Mouse (Mus musculus): ENCODE results near the gene Spns1. TPM values are rescaled to one million over a fixed set of nuclear protein-coding genes. Genes with fewer than 3 reads are reported as not detected.

Gene Spns1
- total and polyA plus RNA-seq, 3 experiments: 19.0 to 55.4 (median 21.4) TPM

GRCm38 (mm10) chr7:126375012-126375411 is 2.2 kb downstream of the Spns1 start:
- H3K9me3 ChIP-seq (replicated peaks): no peaks in the 10 kb centered on the region

DNA sequence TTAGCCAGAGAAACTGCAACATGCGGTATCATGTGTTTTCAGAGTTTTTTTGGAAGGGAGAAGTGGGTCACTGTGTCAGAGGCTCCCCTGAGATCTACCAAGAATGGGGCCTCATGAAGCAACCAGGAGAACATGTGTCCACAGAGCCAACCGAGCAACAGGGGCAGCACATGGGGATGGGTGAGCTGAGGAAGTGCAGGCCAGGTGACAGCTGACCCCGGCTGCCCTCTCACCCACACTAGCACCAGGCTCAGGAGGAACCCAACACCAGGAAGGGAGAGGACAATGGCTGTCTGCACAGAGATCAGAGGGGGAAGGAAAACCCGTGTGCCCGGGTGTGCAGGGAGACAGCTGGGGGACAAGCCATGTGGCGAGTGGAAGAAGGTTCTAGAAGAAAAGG is 2.7 kb downstream of the Spns1 start:
- TF ChIP-seq POLR2AphosphoS5 (IDR thresholded peaks at IDR 0.05; ENCODE audit: insufficient replicate concordance, low read depth, low read length): no peak
- no peak for TF ChIP-seq CTCF (IDR thresholded peaks at IDR 0.05; ENCODE audit: low read depth, low read length)
- TF ChIP-seq GATA2 (IDR thresholded peaks at IDR 0.05; ENCODE audit: borderline replicate concordance, low read depth, low read length): no peak
- no peak for TF ChIP-seq GATA1 (IDR thresholded peaks at IDR 0.05; ENCODE audit: borderline replicate concordance, low read length)
- TF ChIP-seq TAL1 (conservative IDR thresholded peaks at IDR 0.05; ENCODE audit: low read depth, low read length): no peak
- DNase-seq (ENCODE audit: low spot score) (no peak), ATAC-seq (ENCODE audit: extremely low read depth, insufficient number of reproducible peaks, low FRiP score, poor library complexity, severe bottlenecking) (no peak)
- no peak overlapping the region; the same call in 1 of the 2 replicates for H3K4me3 ChIP-seq (ENCODE audit: low read depth, low read length)
- H3K36me3 ChIP-seq (replicated peaks): peaks cover 69% of the 10 kb centered on the region
- H3K27me3 ChIP-seq (ENCODE audit: insufficient read depth, low read length): no peaks in the 10 kb centered on the region
- peaks cover 38% of the 10 kb centered on the region for H3K4me1 ChIP-seq (ENCODE audit: insufficient read depth, low read depth, low read length)
- no peaks in the 10 kb centered on the region for H3K9me3 ChIP-seq (replicated peaks)

More at GRCm38 (mm10) chr7:126375012-126375411, 2.2 kb downstream of the Spns1 start:
- no peaks in the 10 kb centered on the region for H3K27me3 ChIP-seq (ENCODE audit: insufficient read depth, low read length)
- TF ChIP-seq POLR2AphosphoS5 (IDR thresholded peaks at IDR 0.05; ENCODE audit: insufficient replicate concordance, low read depth, low read length): no peak
- TF ChIP-seq GATA2 (IDR thresholded peaks at IDR 0.05; ENCODE audit: borderline replicate concordance, low read depth, low read length): no peak
- TF ChIP-seq TAL1 (conservative IDR thresholded peaks at IDR 0.05; ENCODE audit: low read depth, low read length): no peak
- TF ChIP-seq CTCF (IDR thresholded peaks at IDR 0.05; ENCODE audit: low read depth, low read length): no peak
- no peak for TF ChIP-seq GATA1 (IDR thresholded peaks at IDR 0.05; ENCODE audit: borderline replicate concordance, low read length)
- no peak for ATAC-seq (ENCODE audit: extremely low read depth, insufficient number of reproducible peaks, low FRiP score, poor library complexity, severe bottlenecking)
- H3K4me1 ChIP-seq (ENCODE audit: insufficient read depth, low read depth, low read length): peaks cover 37% of the 10 kb centered on the region
- peaks cover 64% of the 10 kb centered on the region for H3K36me3 ChIP-seq (replicated peaks)
- no peak overlapping the region for H3K4me3 ChIP-seq (ENCODE audit: low read depth, low read length)
- no peak for DNase-seq (ENCODE audit: low spot score)

- Histone ChIP-seq H3K36me3 (replicated peaks) (peaks cover 84% of the 10 kb centered on the region), H3K4me3 (ENCODE audit: low read depth, low read length) (no peak overlapping the region), H3K4me1 (ENCODE audit: insufficient read depth, low read depth, low read length) (peaks cover 35% of the 10 kb centered on the region), H3K9me3 (replicated peaks) (no peaks in the 10 kb centered on the region), H3K27me3 (ENCODE audit: insufficient read depth, low read length) (no peaks in the 10 kb centered on the region)
- ATAC-seq (ENCODE audit: extremely low read depth, insufficient number of reproducible peaks, low FRiP score, poor library complexity, severe bottlenecking): no peak
- no peak for DNase-seq (ENCODE audit: low spot score)
- no peak for TF ChIP-seq CTCF (IDR thresholded peaks at IDR 0.05; ENCODE audit: low read depth, low read length)
Observed at GRCm38 (mm10) chr7:126373007-126373406, 4.2 kb downstream of the Spns1 start.

DNA sequence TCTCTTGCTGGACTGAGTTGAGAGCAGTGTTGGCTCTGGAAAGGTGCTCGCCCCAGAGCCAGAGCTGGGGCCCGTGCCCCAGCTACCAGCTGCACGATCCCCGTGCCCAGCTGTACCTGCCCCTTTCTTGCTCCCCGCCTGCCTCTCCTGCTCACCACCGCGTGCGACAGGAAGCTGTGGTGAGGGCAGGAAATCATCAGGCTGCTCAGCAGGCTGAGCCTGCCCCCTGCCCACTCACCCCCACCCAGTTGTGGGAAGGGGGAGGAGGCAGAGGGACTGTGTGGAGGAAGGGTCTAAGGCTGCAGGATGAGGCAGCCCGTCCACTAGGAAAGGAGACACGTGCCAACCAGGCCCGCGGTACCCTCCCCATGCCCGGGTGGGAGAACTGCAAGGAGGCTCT is 7.9 kb downstream of the Spns1 start, which contains the start of gene Lat:
Gene Lat, minus strand, starts transcription at position 178 of the 400 bp plus-strand sequence.
- ATAC-seq (ENCODE audit: extremely low read depth, insufficient number of reproducible peaks, low FRiP score, poor library complexity, severe bottlenecking): peak; percentile 28
- Histone ChIP-seq H3K4me3 (ENCODE audit: low read depth, low read length) (no peak within 1 kb of the TSS), H3K4me1 (ENCODE audit: insufficient read depth, low read depth, low read length) (peaks cover 6% of the 10 kb centered on the region; the same call in 1 of the 2 replicates), H3K36me3 (replicated peaks) (peaks cover 83% of the 10 kb centered on the region), H3K27me3 (ENCODE audit: insufficient read depth, low read length) (no peaks in the 10 kb centered on the region), H3K9me3 (replicated peaks) (no peaks in the 10 kb centered on the region)
- DNase-seq (ENCODE audit: low spot score): no peak
- no peak for TF ChIP-seq POLR2AphosphoS5 (IDR thresholded peaks at IDR 0.05; ENCODE audit: insufficient replicate concordance, low read depth, low read length)
- no peak for TF ChIP-seq GATA2 (IDR thresholded peaks at IDR 0.05; ENCODE audit: borderline replicate concordance, low read depth, low read length)
- no peak for TF ChIP-seq GATA1 (IDR thresholded peaks at IDR 0.05; ENCODE audit: borderline replicate concordance, low read length)
- TF ChIP-seq CTCF (IDR thresholded peaks at IDR 0.05; ENCODE audit: low read depth, low read length): no peak
- TF ChIP-seq TAL1 (conservative IDR thresholded peaks at IDR 0.05; ENCODE audit: low read depth, low read length): no peak

- Histone ChIP-seq H3K36me3 (replicated peaks) (peaks cover 81% of the 10 kb centered on the region), H3K4me1 (ENCODE audit: insufficient read depth, low read depth, low read length) (peaks cover 3% of the 10 kb centered on the region; the same call in 1 of the 2 replicates), H3K27me3 (ENCODE audit: insufficient read depth, low read length) (no peaks in the 10 kb centered on the region), H3K9me3 (replicated peaks) (no peaks in the 10 kb centered on the region), H3K4me3 (ENCODE audit: low read depth, low read length) (no peak overlapping the region)
- no peak for ATAC-seq (ENCODE audit: extremely low read depth, insufficient number of reproducible peaks, low FRiP score, poor library complexity, severe bottlenecking)
- no peak for DNase-seq (ENCODE audit: low spot score)
- no peak for TF ChIP-seq POLR2AphosphoS5 (IDR thresholded peaks at IDR 0.05; ENCODE audit: insufficient replicate concordance, low read depth, low read length)
- no peak for TF ChIP-seq CTCF (IDR thresholded peaks at IDR 0.05; ENCODE audit: low read depth, low read length)
- TF ChIP-seq GATA2 (IDR thresholded peaks at IDR 0.05; ENCODE audit: borderline replicate concordance, low read depth, low read length): no peak
- TF ChIP-seq TAL1 (conservative IDR thresholded peaks at IDR 0.05; ENCODE audit: low read depth, low read length): no peak
- no peak for TF ChIP-seq GATA1 (IDR thresholded peaks at IDR 0.05; ENCODE audit: borderline replicate concordance, low read length)
Observed at GRCm38 (mm10) chr7:126368367-126368766, 8.9 kb downstream of the Spns1 start.

GRCm38 (mm10) chr7:126367636-126368035 is 9.6 kb downstream of the Spns1 start:
- Histone ChIP-seq H3K36me3 (replicated peaks) (peaks cover 80% of the 10 kb centered on the region), H3K27me3 (ENCODE audit: insufficient read depth, low read length) (no peaks in the 10 kb centered on the region), H3K4me3 (ENCODE audit: low read depth, low read length) (no peak overlapping the region), H3K4me1 (ENCODE audit: insufficient read depth, low read depth, low read length) (peaks cover 3% of the 10 kb centered on the region; the same call in 1 of the 2 replicates), H3K9me3 (replicated peaks) (no peaks in the 10 kb centered on the region)
- TF ChIP-seq GATA2 (IDR thresholded peaks at IDR 0.05; ENCODE audit: borderline replicate concordance, low read depth, low read length) (no peak), TAL1 (conservative IDR thresholded peaks at IDR 0.05; ENCODE audit: low read depth, low read length) (no peak), POLR2AphosphoS5 (IDR thresholded peaks at IDR 0.05; ENCODE audit: insufficient replicate concordance, low read depth, low read length) (no peak), GATA1 (IDR thresholded peaks at IDR 0.05; ENCODE audit: borderline replicate concordance, low read length) (no peak), CTCF (IDR thresholded peaks at IDR 0.05; ENCODE audit: low read depth, low read length) (no peak)
- no peak for ATAC-seq (ENCODE audit: extremely low read depth, insufficient number of reproducible peaks, low FRiP score, poor library complexity, severe bottlenecking)
- no peak for DNase-seq (ENCODE audit: low spot score)
